Mouse (Mus musculus) heart, embryonic 11.5 days (tissue): ENCODE measurements around the gene Appbp2. TPM values are rescaled to one million over a fixed set of nuclear protein-coding genes. Genes with fewer than 3 reads are reported as not detected.

Experiments
- ATAC-seq: fragments of 200-750 bp; cut with Nextera tagmentation; replicated peaks from 2 replicates; pipeline ENCODE4 v1.8.0; 2017; ENCODE audit warnings: moderate library complexity; ENCODE audit not compliant: insufficient number of reproducible peaks, low FRiP score, low TSS enrichment
- H3K27ac ChIP-seq: fragments of 300-500 bp; sonication (generic); 2 replicates; pipeline ENCODE4 v1.5.1; 2014; ENCODE audit warnings: mild to moderate bottlenecking, low read depth, low read length
- H3K27me3 ChIP-seq: fragments of 300-500 bp; sonication (generic); 2 replicates; pipeline ENCODE4 v1.6.1; 2014; ENCODE audit warnings: mild to moderate bottlenecking, low read length, mixed read lengths; ENCODE audit not compliant: control insufficient read depth, insufficient read depth
- H3K36me3 ChIP-seq: fragments of 300-500 bp; sonication (generic); 2 replicates; pipeline ENCODE4 v1.6.1; 2014; ENCODE audit warnings: mild to moderate bottlenecking, low read length, moderate library complexity, mixed read lengths; ENCODE audit not compliant: control insufficient read depth, insufficient read depth
- H3K4me1 ChIP-seq: fragments of 300-500 bp; sonication (generic); 2 replicates; pipeline ENCODE4 v1.6.1; 2014; ENCODE audit warnings: low read length; ENCODE audit not compliant: control insufficient read depth, insufficient read depth
- H3K4me2 ChIP-seq: fragments of 300-500 bp; sonication (generic); 2 replicates; pipeline ENCODE4 v1.6.1; 2014; ENCODE audit warnings: mild to moderate bottlenecking, moderate library complexity
- H3K4me3 ChIP-seq: fragments of 300-500 bp; sonication (generic); 2 replicates; pipeline ENCODE4 v1.5.1; 2014; ENCODE audit warnings: low read depth, low read length
- H3K9ac ChIP-seq: fragments of 300-500 bp; sonication (generic); 2 replicates; pipeline ENCODE4 v1.6.1; 2014; ENCODE audit warnings: mild to moderate bottlenecking, low read depth, low read length, moderate library complexity
- H3K9me3 ChIP-seq: fragments of 300-500 bp; sonication (generic); replicated peaks from 2 replicates; pipeline ENCODE4 v1.6.1; 2016; ENCODE audit warnings: low read length; ENCODE audit not compliant: control insufficient read depth
- WGBS: fragments of 180-500 bp; shearing (Covaris S2); extraction: QIAGEN DNeasy Blood & Tissue Kit; methylation state at CpG from one replicate; pipeline ENCODE4 v1.1.7; 2014; ENCODE audit not compliant: insufficient replicate concordance; 5-methylcytosine and 5-hydroxymethylcytosine counted together
- polyA plus RNA-seq: library from polyadenylated mRNA; unstranded; fragments of >200 nt; fragmentation: Nextera tagmentation; extraction: Ambion mirVana; gene quantifications from 2 replicates; pipeline ENCODE4 v1.2.1, GENCODE M21; 2014

Gene Appbp2
- polyA plus RNA-seq, 1 experiment from 2014 or later = 50.4 TPM

GRCm38 (mm10) chr11:85264635-85265034, 29.7 kb upstream of the Appbp2 start:
- Histone ChIP-seq H3K27ac (no peak overlapping the region), H3K4me3 (no peak overlapping the region), H3K4me2 (no peak overlapping the region), H3K9ac (no peak overlapping the region), H3K9me3 (no peaks in the 10 kb centered on the region), H3K4me1 (no peaks in the 10 kb centered on the region), H3K36me3 (no peaks in the 10 kb centered on the region), H3K27me3 (no peaks in the 10 kb centered on the region)
- 55% methylated on average over 5 of the region's 5 CpGs for WGBS
- no peak for ATAC-seq

- WGBS = 29% methylated on average over 7 of the region's 7 CpGs
Measured at GRCm38 (mm10) chr11:85261192-85261591, 26.3 kb upstream of the Appbp2 start.

DNA sequence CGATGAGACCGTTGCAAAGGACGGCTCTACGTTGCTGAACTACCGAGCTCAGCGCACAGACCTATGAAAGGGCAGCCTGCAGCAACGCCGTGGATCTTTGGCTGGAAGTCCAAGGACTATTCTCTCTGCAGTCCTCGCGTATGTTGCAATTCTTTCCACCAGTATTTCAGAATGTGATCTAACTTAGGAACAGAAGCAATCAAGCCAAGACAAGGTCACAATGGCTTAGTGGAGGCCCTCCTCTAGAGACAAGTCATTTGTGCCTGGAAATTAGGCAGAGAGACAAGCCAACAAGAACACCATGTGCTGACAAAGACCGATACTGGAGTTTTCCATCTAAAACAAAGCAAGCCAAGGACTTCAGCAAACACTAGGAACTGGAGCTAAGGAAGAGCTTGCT, 24.0 kb upstream of the Appbp2 start:
- Histone ChIP-seq H3K27me3 (no peaks in the 10 kb centered on the region), H3K4me3 (no peak overlapping the region), H3K9ac (no peak overlapping the region), H3K27ac (no peak overlapping the region), H3K4me2 (no peak overlapping the region), H3K4me1 (peaks cover 6% of the 10 kb centered on the region; the same call in 1 of the 2 replicates), H3K36me3 (no peaks in the 10 kb centered on the region), H3K9me3 (no peaks in the 10 kb centered on the region)
- ATAC-seq = no peak
- 85% methylated on average over 11 of the region's 11 CpGs for WGBS

More at GRCm38 (mm10) chr11:85261192-85261591, 26.3 kb upstream of the Appbp2 start:
- Histone ChIP-seq H3K9me3 (no peaks in the 10 kb centered on the region), H3K9ac (no peak overlapping the region), H3K36me3 (no peaks in the 10 kb centered on the region), H3K4me3 (no peak overlapping the region), H3K4me2 (no peak overlapping the region), H3K4me1 (no peaks in the 10 kb centered on the region), H3K27me3 (no peaks in the 10 kb centered on the region), H3K27ac (no peak overlapping the region)
- no peak for ATAC-seq

GRCm38 (mm10) chr11:85255471-85256027, 20.6 kb upstream of the Appbp2 start:
- H3K27ac ChIP-seq = no peak overlapping the region
- no peaks in the 10 kb centered on the region for H3K27me3 ChIP-seq
- WGBS = 14% methylated on average over 3 of the region's 3 CpGs
- H3K4me1 ChIP-seq = peaks cover 6% of the 10 kb centered on the region; the same call in 1 of the 2 replicates
- H3K9me3 ChIP-seq = no peaks in the 10 kb centered on the region
- no peak overlapping the region for H3K9ac ChIP-seq
- H3K4me2 ChIP-seq = no peak overlapping the region
- no peaks in the 10 kb centered on the region for H3K36me3 ChIP-seq
- no peak for ATAC-seq
- no peak overlapping the region for H3K4me3 ChIP-seq

DNA sequence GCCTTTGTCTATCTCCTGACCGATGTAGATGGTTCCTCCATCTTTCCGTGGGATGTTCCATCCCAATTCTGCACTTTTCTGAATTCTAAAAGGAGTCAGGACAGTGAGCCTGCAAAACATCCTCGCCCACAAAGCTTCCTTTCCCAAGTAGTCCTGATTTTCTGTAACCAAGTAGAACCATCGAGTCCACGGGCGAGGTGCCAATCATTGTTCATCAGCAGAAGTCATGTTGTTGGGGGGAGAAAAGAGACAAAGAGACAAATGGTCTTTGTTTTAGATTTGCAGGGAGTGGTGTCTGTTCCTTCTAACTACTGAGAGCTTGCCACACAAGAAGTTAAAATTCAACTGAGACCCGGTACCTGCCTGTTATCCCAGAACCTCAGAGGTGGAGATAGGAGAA, 18.7 kb upstream of the Appbp2 start:
- Histone ChIP-seq H3K9ac (no peak overlapping the region), H3K27ac (no peak overlapping the region), H3K4me1 (peaks cover 6% of the 10 kb centered on the region; the same call in 1 of the 2 replicates), H3K27me3 (no peaks in the 10 kb centered on the region), H3K9me3 (no peaks in the 10 kb centered on the region), H3K4me3 (no peak overlapping the region), H3K36me3 (no peaks in the 10 kb centered on the region), H3K4me2 (no peak overlapping the region)
- WGBS = 79% methylated on average over 7 of the region's 7 CpGs
- ATAC-seq = no peak

GRCm38 (mm10) chr11:85253006-85253405, 18.1 kb upstream of the Appbp2 start:
- Histone ChIP-seq H3K4me3 (no peak overlapping the region), H3K36me3 (no peaks in the 10 kb centered on the region), H3K27ac (no peak overlapping the region), H3K4me2 (no peak overlapping the region), H3K27me3 (no peaks in the 10 kb centered on the region), H3K9me3 (no peaks in the 10 kb centered on the region), H3K4me1 (peaks cover 6% of the 10 kb centered on the region; the same call in 1 of the 2 replicates), H3K9ac (no peak overlapping the region)
- 71% methylated on average over 5 of the region's 5 CpGs for WGBS
- no peak for ATAC-seq

GRCm38 (mm10) chr11:85251955-85252354, 17.0 kb upstream of the Appbp2 start:
- no peak overlapping the region for H3K9ac ChIP-seq
- ATAC-seq = no peak
- H3K4me1 ChIP-seq = peaks cover 6% of the 10 kb centered on the region; the same call in 1 of the 2 replicates
- 87% methylated on average over 5 of the region's 5 CpGs for WGBS
- H3K9me3 ChIP-seq = no peaks in the 10 kb centered on the region
- no peak overlapping the region for H3K27ac ChIP-seq
- H3K27me3 ChIP-seq = no peaks in the 10 kb centered on the region
- no peaks in the 10 kb centered on the region for H3K36me3 ChIP-seq
- H3K4me3 ChIP-seq = no peak overlapping the region
- no peak overlapping the region for H3K4me2 ChIP-seq

DNA sequence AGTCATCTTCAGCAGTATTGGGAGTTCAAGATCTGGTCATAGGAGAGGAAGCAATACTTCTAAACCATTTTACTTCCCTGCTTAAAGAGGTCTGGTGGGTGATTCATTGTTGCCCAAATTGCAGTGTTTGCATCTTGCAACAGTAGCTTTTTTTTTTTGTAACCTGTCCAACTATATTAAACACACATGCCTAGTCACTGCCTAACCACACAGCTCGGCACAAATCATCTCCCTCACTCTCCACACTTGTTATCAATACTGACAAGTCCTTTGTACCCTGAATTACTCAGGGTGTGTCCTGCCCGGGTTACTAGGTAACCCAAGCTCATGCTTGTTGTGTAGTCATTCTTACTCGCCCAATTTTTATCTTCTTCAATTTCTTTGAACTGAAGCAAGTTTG, 15.5 kb upstream of the Appbp2 start:
- no peaks in the 10 kb centered on the region for H3K36me3 ChIP-seq
- no peak overlapping the region for H3K4me3 ChIP-seq
- H3K9ac ChIP-seq = no peak overlapping the region
- no peaks in the 10 kb centered on the region for H3K27me3 ChIP-seq
- no peak overlapping the region for H3K4me2 ChIP-seq
- H3K27ac ChIP-seq = no peak overlapping the region
- ATAC-seq = no peak
- H3K4me1 ChIP-seq = peaks cover 2% of the 10 kb centered on the region; the same call in 1 of the 2 replicates
- WGBS = 33% methylated on average over 3 of the region's 3 CpGs
- no peaks in the 10 kb centered on the region for H3K9me3 ChIP-seq

DNA sequence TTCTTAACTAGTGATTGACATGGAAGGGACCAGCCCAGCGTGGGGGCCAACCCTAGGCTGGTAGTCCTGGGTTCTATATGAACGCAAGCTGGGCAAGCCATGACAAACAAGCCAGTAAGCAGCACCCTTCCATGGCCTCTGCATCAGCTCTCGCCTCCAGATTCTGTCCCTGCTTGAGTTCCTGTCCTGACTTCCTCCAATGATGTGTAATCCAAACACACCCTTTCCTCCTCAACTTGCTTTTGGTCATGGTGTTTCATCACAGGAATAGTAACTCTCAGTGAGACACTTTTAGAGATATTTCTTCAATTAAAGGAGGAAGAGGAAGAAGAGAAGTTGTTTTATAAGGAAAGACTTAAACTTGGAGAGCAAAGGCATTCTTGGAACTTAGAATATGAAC, 14.4 kb upstream of the Appbp2 start:
- Histone ChIP-seq H3K9ac (no peak overlapping the region), H3K27ac (no peak overlapping the region), H3K4me3 (no peak overlapping the region), H3K36me3 (no peaks in the 10 kb centered on the region), H3K4me2 (no peak overlapping the region), H3K9me3 (no peaks in the 10 kb centered on the region), H3K4me1 (no peaks in the 10 kb centered on the region), H3K27me3 (no peaks in the 10 kb centered on the region)
- ATAC-seq = no peak
- 64% methylated on average over 3 of the region's 3 CpGs for WGBS
